Mouse (Mus musculus): ENCODE results near the gene Mindy4. TPM values are rescaled to one million over a fixed set of nuclear protein-coding genes. Genes with fewer than 3 reads are reported as not detected.
A peak's percentile ranks its signal among the peaks of the same experiment; 100 is the strongest.
"Not testable (repeated sequence)": the region's sequence is repeated elsewhere in the genome, so short reads cannot be mapped to it uniquely, and the experiment has no call there.

The Mindy4 gene
- polyA plus RNA-seq, 1 experiment from 2014 or later = 5.0 TPM

DNA sequence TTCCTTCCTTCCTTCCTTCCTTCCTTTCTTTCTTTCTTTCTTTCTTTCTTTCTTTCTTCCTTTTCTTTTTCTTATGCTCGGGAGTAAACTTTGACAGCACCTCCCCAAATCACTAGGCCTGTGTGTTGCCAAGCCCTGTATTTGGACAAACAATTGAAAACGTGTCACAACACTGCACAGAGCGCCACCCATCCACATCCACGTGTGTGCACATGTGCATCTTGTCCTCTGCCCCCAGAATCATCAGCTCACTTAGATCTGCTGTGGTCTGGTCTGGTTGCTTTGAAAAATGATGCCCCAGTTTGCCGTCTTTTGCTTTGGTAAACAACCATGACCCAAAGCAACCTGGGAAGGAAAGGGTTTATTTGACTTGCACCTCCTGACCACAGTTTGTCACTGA lies 27.3 kb upstream of the Mindy4 start:
- no peak overlapping the region for H3K9ac ChIP-seq
- H3K36me3 ChIP-seq = no peaks in the 10 kb centered on the region
- no peak overlapping the region for H3K4me2 ChIP-seq
- H3K9me3 ChIP-seq = no peaks in the 10 kb centered on the region
- H3K27ac ChIP-seq (replicated peaks) = no peak overlapping the region
- H3K4me3 ChIP-seq = no peak overlapping the region
- no peak for ATAC-seq (ENCODE audit: extremely low read depth, insufficient number of reproducible peaks, low FRiP score, low TSS enrichment)
- H3K4me1 ChIP-seq = peaks cover 11% of the 10 kb centered on the region
- H3K27me3 ChIP-seq (replicated peaks) = peaks cover 5% of the 10 kb centered on the region; the same call in 1 of the 2 replicates
- 46% methylated on average over 5 of the region's 5 CpGs for WGBS

DNA sequence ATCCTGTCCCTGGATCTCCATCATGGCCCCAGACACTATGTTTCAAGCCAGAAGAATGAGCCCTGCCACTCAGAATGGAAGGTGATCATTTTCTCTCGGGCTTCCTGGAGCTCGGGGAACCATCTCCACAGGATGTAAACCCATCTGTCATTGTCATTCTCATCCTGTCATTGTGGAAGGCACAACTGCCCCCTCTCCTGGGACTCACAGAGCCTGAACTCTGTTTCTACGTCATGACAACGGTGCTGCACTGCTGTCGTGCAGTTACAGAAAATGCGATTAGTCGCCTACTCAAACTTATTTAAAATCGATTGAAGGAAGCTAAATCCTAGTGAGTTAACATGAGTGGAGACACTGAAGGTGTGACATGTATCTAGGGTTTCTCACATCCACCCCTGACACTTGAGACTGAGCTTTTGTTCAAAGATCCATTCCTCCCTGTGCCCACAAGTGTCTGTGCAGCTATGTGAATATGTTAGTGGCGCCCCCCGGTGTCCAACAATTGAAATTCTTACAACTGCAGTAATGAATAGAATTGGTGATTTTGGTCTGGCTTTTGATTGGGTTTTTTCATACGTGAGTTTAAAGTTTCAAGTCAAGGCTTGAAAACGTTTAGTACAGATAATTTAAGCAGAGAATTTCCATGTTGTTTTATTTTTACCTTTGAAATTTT lies 26.0 kb upstream of the Mindy4 start:
- no peak for ATAC-seq (ENCODE audit: extremely low read depth, insufficient number of reproducible peaks, low FRiP score, low TSS enrichment)
- no peak overlapping the region for H3K4me3 ChIP-seq
- H3K36me3 ChIP-seq = no peaks in the 10 kb centered on the region
- no peak overlapping the region for H3K27ac ChIP-seq (replicated peaks)
- H3K4me1 ChIP-seq = peaks cover 11% of the 10 kb centered on the region
- no peak overlapping the region for H3K4me2 ChIP-seq
- WGBS = 50% methylated on average over 12 of the region's 12 CpGs
- no peak overlapping the region for H3K9ac ChIP-seq
- H3K9me3 ChIP-seq = no peaks in the 10 kb centered on the region
- H3K27me3 ChIP-seq (replicated peaks) = peaks cover 5% of the 10 kb centered on the region; the same call in 1 of the 2 replicates

DNA sequence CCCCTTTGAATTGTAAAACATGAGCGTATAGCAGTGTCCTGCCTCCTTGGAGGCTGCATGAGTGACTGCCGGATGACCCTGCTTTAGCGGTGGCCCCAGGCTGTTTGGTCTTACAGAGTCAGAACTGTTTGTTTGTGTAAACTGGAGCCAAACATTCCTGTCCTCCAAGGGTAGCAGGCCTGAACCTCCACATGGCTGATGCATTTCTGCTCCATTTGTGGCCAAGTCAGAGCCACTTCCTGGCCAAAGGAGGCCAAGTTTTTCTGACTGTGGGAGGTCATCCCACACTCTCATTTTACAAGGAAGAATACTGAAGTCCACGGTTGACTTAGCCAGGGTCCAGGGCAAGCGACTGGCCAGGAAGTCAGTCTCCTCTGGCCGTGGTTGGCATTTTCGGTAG lies 23.6 kb upstream of the Mindy4 start:
- WGBS = 73% methylated on average over 7 of the region's 7 CpGs
- H3K4me1 ChIP-seq = peaks cover 11% of the 10 kb centered on the region
- H3K4me2 ChIP-seq = no peak overlapping the region
- H3K4me3 ChIP-seq = no peak overlapping the region
- no peaks in the 10 kb centered on the region for H3K36me3 ChIP-seq
- no peak overlapping the region for H3K27ac ChIP-seq (replicated peaks)
- ATAC-seq (ENCODE audit: extremely low read depth, insufficient number of reproducible peaks, low FRiP score, low TSS enrichment) = no peak
- no peak overlapping the region for H3K9ac ChIP-seq
- peaks cover 5% of the 10 kb centered on the region; the same call in 1 of the 2 replicates for H3K27me3 ChIP-seq (replicated peaks)
- H3K9me3 ChIP-seq = no peaks in the 10 kb centered on the region

DNA sequence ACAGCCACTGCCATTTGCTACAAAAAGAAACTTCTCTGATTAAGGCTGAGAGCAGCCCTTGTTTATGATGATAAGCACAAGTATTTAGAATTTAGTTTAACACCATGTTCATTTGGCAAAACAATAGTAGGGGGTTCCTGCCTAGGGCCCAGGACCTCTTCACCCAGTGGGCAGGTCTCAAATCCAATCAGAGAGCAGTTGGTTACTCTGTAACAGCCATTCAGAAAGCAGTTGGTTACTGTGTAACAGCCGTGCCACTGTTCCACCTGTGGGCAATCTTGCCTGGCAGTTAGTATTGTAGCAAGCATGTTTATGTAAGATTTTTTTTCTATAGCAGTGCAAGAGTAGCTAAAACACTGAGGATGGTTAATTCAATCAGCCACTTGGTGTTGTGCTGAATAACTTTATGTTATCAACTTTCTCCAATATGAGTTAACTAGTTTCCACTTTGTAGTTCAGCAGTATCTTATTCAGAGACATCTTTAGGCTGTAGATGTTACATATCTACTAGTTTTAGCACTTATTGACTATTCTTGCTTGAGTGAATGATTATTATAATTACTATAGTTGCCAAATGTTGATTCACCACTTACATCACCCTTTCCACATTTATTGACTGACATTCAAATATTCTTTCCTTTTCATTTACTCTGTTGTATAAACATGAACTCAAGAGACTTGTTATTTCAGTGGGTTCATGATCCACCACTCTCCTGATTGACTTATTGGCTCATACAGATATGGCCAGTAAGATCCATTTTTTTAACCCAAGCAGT lies 20.3 kb upstream of the Mindy4 start:
- 89% methylated on average over 1 of the region's 1 CpGs for WGBS
- H3K4me3 ChIP-seq = no peak overlapping the region
- H3K4me1 ChIP-seq = no peaks in the 10 kb centered on the region
- no peaks in the 10 kb centered on the region for H3K36me3 ChIP-seq
- H3K9me3 ChIP-seq = no peaks in the 10 kb centered on the region
- H3K9ac ChIP-seq = no peak overlapping the region
- H3K27ac ChIP-seq (replicated peaks) = no peak overlapping the region
- no peak for ATAC-seq (ENCODE audit: extremely low read depth, insufficient number of reproducible peaks, low FRiP score, low TSS enrichment)
- H3K4me2 ChIP-seq = no peak overlapping the region
- H3K27me3 ChIP-seq (replicated peaks) = no peaks in the 10 kb centered on the region

DNA sequence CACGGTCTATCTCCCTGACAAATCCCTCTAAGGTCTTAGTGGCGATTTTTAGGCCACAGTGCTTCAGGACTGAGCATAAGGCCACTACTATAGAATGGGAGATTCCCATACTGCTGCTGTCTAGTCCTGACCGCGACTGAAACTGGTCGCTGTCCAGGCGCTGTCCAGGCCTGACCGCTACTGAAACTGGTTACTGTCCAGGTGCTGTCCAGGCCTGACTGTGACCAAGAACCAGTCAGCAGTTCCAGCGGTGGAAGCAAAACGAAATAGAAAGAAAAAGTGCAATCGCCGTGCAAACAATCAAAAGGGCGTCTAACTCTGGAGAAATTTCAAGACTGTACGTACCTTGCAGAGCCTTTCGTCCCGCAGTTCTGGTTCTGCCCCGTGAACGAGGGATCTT lies 15.4 kb upstream of the Mindy4 start:
- WGBS = 90% methylated on average over 17 of the region's 17 CpGs
- not testable (repeated sequence) for H3K27me3 ChIP-seq (replicated peaks); ATAC-seq (ENCODE audit: extremely low read depth, insufficient number of reproducible peaks, low FRiP score, low TSS enrichment); H3K36me3 ChIP-seq; H3K4me3 ChIP-seq; H3K4me1 ChIP-seq; H3K9ac ChIP-seq; H3K4me2 ChIP-seq; H3K9me3 ChIP-seq; H3K27ac ChIP-seq (replicated peaks)

DNA sequence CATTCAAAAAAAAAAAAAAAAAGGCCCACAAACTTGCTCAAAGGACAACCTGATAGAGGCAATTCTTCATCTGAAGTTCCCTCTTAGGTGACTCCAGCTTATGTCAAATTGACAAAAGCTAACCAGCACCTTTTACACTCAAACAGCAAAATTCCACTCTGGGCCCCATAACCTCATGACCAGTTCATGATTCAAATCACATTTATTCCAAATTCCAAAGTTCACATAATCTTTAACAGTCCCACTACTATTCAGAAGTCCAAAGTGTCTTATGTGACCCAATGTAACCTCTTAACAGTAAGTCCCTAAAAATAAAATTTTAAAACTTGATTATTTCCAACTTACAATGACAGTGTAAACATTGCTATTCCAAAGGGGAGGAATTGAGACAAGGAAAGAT lies 13.8 kb upstream of the Mindy4 start:
- Histone ChIP-seq H3K9ac (no peak overlapping the region), H3K36me3 (no peaks in the 10 kb centered on the region), H3K4me1 (no peaks in the 10 kb centered on the region), H3K27ac (replicated peaks) (no peak overlapping the region), H3K4me3 (no peak overlapping the region), H3K4me2 (no peak overlapping the region), H3K27me3 (replicated peaks) (no peaks in the 10 kb centered on the region), H3K9me3 (no peaks in the 10 kb centered on the region)
- no peak for ATAC-seq (ENCODE audit: extremely low read depth, insufficient number of reproducible peaks, low FRiP score, low TSS enrichment)

DNA sequence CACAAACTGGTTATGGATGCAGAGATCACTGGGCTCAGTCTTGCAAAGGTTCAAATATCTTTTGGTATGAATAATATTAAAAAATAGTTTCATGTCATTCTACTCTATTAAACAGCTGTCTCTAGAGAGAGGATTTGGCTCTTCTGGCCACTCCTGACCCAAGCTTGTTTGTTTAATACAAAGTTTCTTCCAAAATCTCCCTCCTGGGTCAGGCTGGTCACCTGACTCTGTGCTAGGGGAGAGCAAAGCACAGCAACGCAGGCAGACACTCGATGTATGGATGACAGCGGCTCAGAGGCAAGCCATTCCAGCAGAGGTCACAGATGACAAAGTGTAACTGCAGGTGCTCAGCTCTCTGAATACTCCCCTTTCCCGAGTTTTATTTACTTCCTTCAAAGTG lies 11.6 kb upstream of the Mindy4 start:
- Histone ChIP-seq H3K27me3 (replicated peaks) (no peaks in the 10 kb centered on the region), H3K4me1 (no peaks in the 10 kb centered on the region), H3K4me2 (no peak overlapping the region), H3K4me3 (no peak overlapping the region), H3K9me3 (no peaks in the 10 kb centered on the region), H3K36me3 (no peaks in the 10 kb centered on the region), H3K9ac (no peak overlapping the region), H3K27ac (replicated peaks) (no peak overlapping the region)
- ATAC-seq (ENCODE audit: extremely low read depth, insufficient number of reproducible peaks, low FRiP score, low TSS enrichment) = no peak
- WGBS = 41% methylated on average over 4 of the region's 4 CpGs

DNA sequence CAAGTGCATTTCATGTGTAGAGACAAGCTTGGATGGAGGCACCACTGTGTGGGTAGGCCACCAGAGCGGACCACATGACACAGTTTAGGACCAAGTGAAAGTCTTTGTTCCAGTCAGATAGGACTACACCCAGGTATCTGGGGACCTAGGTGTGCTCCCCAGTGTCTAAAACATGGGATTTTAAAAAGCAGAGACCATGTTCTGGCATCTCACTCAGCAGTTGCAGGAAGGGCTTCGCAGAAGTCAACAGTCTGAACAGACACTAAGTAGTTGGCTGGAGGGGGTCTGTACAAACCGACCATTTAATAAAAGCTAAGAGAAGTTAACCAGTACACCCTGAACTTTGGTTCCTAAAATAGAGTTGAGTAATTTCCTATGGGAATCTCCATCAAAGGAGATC lies 10.0 kb upstream of the Mindy4 start:
- no peaks in the 10 kb centered on the region for H3K4me1 ChIP-seq
- no peak overlapping the region for H3K9ac ChIP-seq
- H3K4me2 ChIP-seq = no peak overlapping the region
- H3K9me3 ChIP-seq = no peaks in the 10 kb centered on the region
- WGBS = 78% methylated on average over 3 of the region's 3 CpGs
- ATAC-seq (ENCODE audit: extremely low read depth, insufficient number of reproducible peaks, low FRiP score, low TSS enrichment) = no peak
- no peak overlapping the region for H3K27ac ChIP-seq (replicated peaks)
- H3K4me3 ChIP-seq = no peak overlapping the region
- no peaks in the 10 kb centered on the region for H3K36me3 ChIP-seq
- H3K27me3 ChIP-seq (replicated peaks) = no peaks in the 10 kb centered on the region

DNA sequence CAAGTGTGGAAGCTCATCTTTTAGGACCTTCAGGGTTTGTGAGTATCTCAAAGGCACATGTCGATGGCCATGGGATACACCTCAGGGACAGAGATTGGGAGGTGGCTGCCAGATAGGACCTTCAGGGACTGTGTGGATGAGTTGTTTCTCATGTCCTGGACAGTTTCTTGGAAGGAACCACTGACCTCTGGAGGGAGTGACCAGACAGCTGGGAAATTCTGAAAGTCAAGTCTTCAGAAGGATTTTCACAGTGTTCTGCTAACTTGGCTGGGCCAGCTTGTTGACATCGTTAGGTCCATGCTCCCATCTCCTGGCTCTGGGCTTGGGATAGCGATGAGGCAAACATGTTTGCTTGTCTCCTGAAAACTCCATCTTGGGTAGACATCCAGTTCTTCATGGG lies 4.1 kb upstream of the Mindy4 start:
- WGBS = 82% methylated on average over 3 of the region's 3 CpGs

DNA sequence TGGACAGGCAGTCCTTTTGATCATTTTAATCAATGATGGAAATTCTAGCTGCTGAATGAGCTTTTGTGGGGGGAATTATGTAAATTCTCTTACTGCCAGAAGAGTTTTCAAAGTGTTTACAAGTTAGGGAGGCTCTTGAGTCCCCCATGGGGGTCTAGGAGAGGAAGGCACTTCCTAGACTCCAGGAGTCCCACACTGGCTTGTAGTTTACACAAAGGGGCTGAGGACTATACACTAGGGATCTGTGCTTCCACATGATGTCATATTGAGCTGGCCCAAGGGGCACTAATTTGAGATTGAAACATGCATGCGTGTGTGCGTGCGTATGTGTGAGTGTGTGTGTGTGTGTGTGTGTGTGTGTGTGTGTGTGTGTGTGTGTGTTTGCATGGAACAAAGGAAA lies 748 bp downstream of the Mindy4 start:
- H3K4me2 ChIP-seq = peak overlapping the region; percentile 81
- no peaks in the 10 kb centered on the region for H3K27me3 ChIP-seq (replicated peaks)
- no peaks in the 10 kb centered on the region for H3K9me3 ChIP-seq
- ATAC-seq (ENCODE audit: extremely low read depth, insufficient number of reproducible peaks, low FRiP score, low TSS enrichment) = no peak
- peak overlapping the region; percentile 86 for H3K9ac ChIP-seq
- H3K36me3 ChIP-seq = no peaks in the 10 kb centered on the region
- WGBS = 86% methylated on average over 3 of the region's 3 CpGs
- peaks cover 14% of the 10 kb centered on the region for H3K4me1 ChIP-seq
- peak overlapping the region; percentile 89 for H3K27ac ChIP-seq (replicated peaks)
- H3K4me3 ChIP-seq = peak overlapping the region; percentile 70

More for the DNA sequence above, 4.1 kb upstream of the Mindy4 start:
- no peak overlapping the region for H3K9ac ChIP-seq
- no peak overlapping the region for H3K27ac ChIP-seq (replicated peaks)
- H3K9me3 ChIP-seq = no peaks in the 10 kb centered on the region
- H3K4me1 ChIP-seq = peaks cover 10% of the 10 kb centered on the region
- no peaks in the 10 kb centered on the region for H3K27me3 ChIP-seq (replicated peaks)
- no peak for ATAC-seq (ENCODE audit: extremely low read depth, insufficient number of reproducible peaks, low FRiP score, low TSS enrichment)
- H3K4me3 ChIP-seq = no peak overlapping the region
- no peaks in the 10 kb centered on the region for H3K36me3 ChIP-seq
- no peak overlapping the region for H3K4me2 ChIP-seq

DNA sequence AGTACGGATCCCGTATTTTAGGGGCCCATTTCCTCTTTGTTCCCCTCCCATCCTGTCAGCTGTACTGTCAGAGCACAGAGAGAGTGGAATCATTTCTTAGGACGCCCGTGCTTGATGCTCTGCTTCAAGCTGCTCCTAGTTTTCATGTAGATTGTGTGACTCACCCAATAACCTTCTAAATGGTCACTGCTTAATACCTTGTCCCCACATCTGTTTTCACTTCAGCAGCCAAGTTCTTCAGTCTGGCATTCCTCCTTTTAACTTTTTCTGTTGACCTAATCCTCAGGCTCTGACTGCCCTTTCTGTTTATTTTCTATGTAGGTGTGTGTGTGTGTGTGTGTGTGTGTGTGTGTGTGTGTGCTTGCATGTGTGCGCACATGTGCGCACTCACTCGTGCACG lies 4.6 kb downstream of the Mindy4 start:
- no peak for ATAC-seq (ENCODE audit: extremely low read depth, insufficient number of reproducible peaks, low FRiP score, low TSS enrichment)
- WGBS = 80% methylated on average over 8 of the region's 8 CpGs
- Histone ChIP-seq H3K4me2 (no peak overlapping the region), H3K27ac (replicated peaks) (no peak overlapping the region), H3K4me3 (no peak overlapping the region), H3K36me3 (peaks cover 9% of the 10 kb centered on the region), H3K27me3 (replicated peaks) (no peaks in the 10 kb centered on the region), H3K9me3 (no peaks in the 10 kb centered on the region), H3K9ac (no peak overlapping the region), H3K4me1 (peaks cover 14% of the 10 kb centered on the region)

Measured in heart, embryonic 13.5 days (tissue).